Mouse (Mus musculus) hindbrain, postnatal 0 days (tissue): ENCODE data around the gene Nln. TPM values are rescaled to one million over a fixed set of nuclear protein-coding genes. Genes with fewer than 3 reads are reported as not detected.
A peak's percentile ranks its signal among the peaks of the same experiment; 100 is the strongest.

Source experiments
- ATAC-seq: fragments of 200-750 bp; cut with Nextera tagmentation; 2 replicates; pipeline ENCODE4 v1.8.0; 2017; ENCODE audit warnings: mild to moderate bottlenecking, moderate TSS enrichment, moderate library complexity
- DNase-seq: peaks from one replicate; pipeline ENCODE4 v3.0.0-alpha.2; 2015; ENCODE audit warnings: low spot score
- H3K27ac ChIP-seq: fragments of 300-500 bp; sonication (generic); 2 replicates; pipeline ENCODE4 v1.5.1; 2014; ENCODE audit warnings: mild to moderate bottlenecking
- H3K27me3 ChIP-seq: fragments of 300-500 bp; sonication (generic); 2 replicates; pipeline ENCODE4 v1.6.1; 2014; ENCODE audit warnings: low read length, mixed read lengths; ENCODE audit not compliant: insufficient read depth
- H3K36me3 ChIP-seq: fragments of 300-500 bp; sonication (generic); 2 replicates; pipeline ENCODE4 v1.6.1; 2014; ENCODE audit warnings: low read length, mixed read lengths; ENCODE audit not compliant: insufficient read depth
- H3K4me1 ChIP-seq: fragments of 300-500 bp; sonication (generic); 2 replicates; pipeline ENCODE4 v1.6.1; 2014; ENCODE audit warnings: antibody characterized with exemption, low read length, mixed read lengths; ENCODE audit not compliant: insufficient read depth
- H3K4me2 ChIP-seq: fragments of 300-500 bp; sonication (generic); 2 replicates; pipeline ENCODE4 v1.6.1; 2014; ENCODE audit warnings: low read depth, mild to moderate bottlenecking, low read length, moderate library complexity, mixed read lengths
- H3K4me3 ChIP-seq: fragments of 300-500 bp; sonication (generic); 2 replicates; pipeline ENCODE4 v1.5.1; 2014; ENCODE audit warnings: low read length
- H3K9ac ChIP-seq: fragments of 300-500 bp; sonication (generic); replicated peaks from 2 replicates; pipeline ENCODE4 v1.6.1; 2014; ENCODE audit warnings: mild to moderate bottlenecking, low read length, moderate library complexity, mixed read lengths
- H3K9me3 ChIP-seq: fragments of 300-500 bp; sonication (generic); 2 replicates; pipeline ENCODE4 v1.6.1; 2016; ENCODE audit warnings: low read length, mixed read lengths
- CTCF ChIP-seq: IDR thresholded peaks from 2 replicates; pipeline ENCODE4 v1.5.1; 2016; ENCODE audit warnings: antibody characterized with exemption, control low read depth, low read depth
- WGBS: fragments of 180-500 bp; shearing (Covaris S2); extraction: QIAGEN DNeasy Blood & Tissue Kit; methylation state at CpG from one replicate; pipeline ENCODE4 v1.1.7; 2014; 5-methylcytosine and 5-hydroxymethylcytosine counted together
- polyA plus RNA-seq: library from polyadenylated mRNA; unstranded; fragments of >200 nt; fragmentation: Nextera tagmentation; extraction: Ambion mirVana; gene quantifications from 2 replicates; pipeline ENCODE4 v1.2.1, GENCODE M21; 2015
- total RNA-seq: library from RNA; depleted of rRNA; stranded (reverse); fragments of >200 nt; gene quantifications from 2 replicates; pipeline ENCODE4 v1.2.3, GENCODE M21; 2014

The Nln gene
- total and polyA plus RNA-seq, 2 experiments from 2014 or later: 53.7 to 67.3 TPM

DNA sequence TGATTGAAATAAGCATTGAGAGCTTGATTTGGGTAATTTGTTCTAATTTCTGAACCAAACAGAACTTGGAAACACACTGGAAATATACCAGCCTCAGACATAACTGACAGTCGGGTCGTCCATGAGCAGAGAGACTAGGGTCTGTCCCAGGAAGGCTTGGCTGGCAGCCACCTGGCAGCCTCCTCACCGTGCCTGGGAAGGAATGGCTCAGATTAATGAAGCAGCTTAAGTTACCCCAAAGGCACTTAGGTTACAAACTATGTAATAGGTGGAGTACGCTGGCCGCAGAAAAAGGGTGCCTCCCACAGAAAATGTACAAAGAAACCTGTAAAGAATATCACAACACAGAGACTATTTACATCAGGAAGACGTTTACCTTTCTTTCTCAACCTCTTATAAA lies 74.6 kb downstream of the Nln start:
- H3K27ac ChIP-seq: no peak overlapping the region
- 33% methylated on average over 6 of the region's 6 CpGs for WGBS
- H3K27me3 ChIP-seq: no peaks in the 10 kb centered on the region
- DNase-seq (peak; percentile 65), ATAC-seq (no peak)
- H3K4me1 ChIP-seq: peaks cover 6% of the 10 kb centered on the region; the same call in 1 of the 2 replicates
- H3K4me2 ChIP-seq: no peak overlapping the region
- H3K9me3 ChIP-seq: no peaks in the 10 kb centered on the region
- no peak overlapping the region for H3K4me3 ChIP-seq
- TF ChIP-seq CTCF: no peak
- H3K36me3 ChIP-seq: no peaks in the 10 kb centered on the region
- no peak overlapping the region for H3K9ac ChIP-seq

DNA sequence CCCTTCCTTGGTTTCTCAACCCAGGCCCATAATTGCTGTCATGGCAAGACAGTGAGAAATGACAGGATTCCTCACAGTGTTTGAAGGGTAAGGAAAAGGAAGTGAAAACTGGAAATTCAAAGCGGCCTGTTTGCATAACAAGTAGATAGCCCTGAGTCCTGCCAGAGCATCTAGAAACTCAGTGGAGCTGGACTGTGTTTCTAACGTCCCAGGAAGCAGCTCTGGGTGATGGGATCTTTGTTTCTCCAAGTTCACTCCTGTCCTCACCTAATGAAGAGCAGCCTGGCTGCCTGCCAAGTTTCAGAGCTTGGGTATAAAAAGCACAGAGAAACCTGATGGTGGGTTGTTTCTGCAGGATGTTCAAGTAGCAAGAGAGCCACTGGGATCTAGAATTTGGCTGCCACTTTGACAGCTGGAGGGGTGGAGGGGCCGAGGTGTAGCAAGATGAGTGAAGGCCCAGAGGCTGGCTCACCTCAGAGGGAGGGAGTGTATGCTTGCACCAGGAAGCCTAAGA lies 76.7 kb downstream of the Nln start:
- H3K27ac ChIP-seq: no peak overlapping the region
- ATAC-seq: no peak
- no peak for TF ChIP-seq CTCF
- peak; percentile 56 for DNase-seq
- H3K9ac ChIP-seq: no peak overlapping the region
- H3K4me1 ChIP-seq: peaks cover 6% of the 10 kb centered on the region; the same call in 1 of the 2 replicates
- no peak overlapping the region for H3K4me3 ChIP-seq
- H3K36me3 ChIP-seq: no peaks in the 10 kb centered on the region
- no peaks in the 10 kb centered on the region for H3K27me3 ChIP-seq
- no peak overlapping the region for H3K4me2 ChIP-seq
- H3K9me3 ChIP-seq: no peaks in the 10 kb centered on the region
- WGBS: 43% methylated on average over 3 of the region's 3 CpGs

DNA sequence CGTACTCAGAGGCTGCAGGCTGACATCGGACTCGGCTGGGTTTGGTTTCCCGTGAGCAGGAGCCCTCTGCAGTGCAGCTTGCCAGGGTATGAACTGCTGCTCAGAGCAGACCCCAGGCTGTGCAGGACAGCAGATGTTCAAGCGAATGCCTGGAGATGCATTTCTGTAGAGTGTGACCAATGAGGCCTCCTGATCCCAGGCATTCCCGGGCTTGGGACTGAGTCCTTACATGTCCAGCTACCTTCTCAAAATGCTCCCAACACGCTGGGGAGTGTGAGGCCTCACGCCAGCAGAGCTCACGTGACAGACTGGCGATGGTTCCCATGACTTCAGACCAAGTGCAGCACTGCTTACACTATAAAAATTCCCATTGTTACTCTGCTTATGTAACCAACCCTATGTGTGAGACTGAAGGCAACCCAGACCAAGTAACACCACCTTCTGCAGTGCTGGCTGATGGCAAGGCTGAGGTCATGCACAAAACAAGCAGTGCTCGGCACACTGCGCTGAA lies 77.5 kb downstream of the Nln start:
- H3K9ac ChIP-seq: no peak overlapping the region
- H3K27me3 ChIP-seq: no peaks in the 10 kb centered on the region
- H3K4me2 ChIP-seq: no peak overlapping the region
- peaks cover 6% of the 10 kb centered on the region; the same call in 1 of the 2 replicates for H3K4me1 ChIP-seq
- WGBS: 37% methylated on average over 12 of the region's 12 CpGs
- no peak overlapping the region for H3K27ac ChIP-seq
- H3K4me3 ChIP-seq: no peak overlapping the region
- DNase-seq (peak; percentile 48), ATAC-seq (peak; percentile 63)
- H3K36me3 ChIP-seq: no peaks in the 10 kb centered on the region
- TF ChIP-seq CTCF: no peak
- H3K9me3 ChIP-seq: no peaks in the 10 kb centered on the region

DNA sequence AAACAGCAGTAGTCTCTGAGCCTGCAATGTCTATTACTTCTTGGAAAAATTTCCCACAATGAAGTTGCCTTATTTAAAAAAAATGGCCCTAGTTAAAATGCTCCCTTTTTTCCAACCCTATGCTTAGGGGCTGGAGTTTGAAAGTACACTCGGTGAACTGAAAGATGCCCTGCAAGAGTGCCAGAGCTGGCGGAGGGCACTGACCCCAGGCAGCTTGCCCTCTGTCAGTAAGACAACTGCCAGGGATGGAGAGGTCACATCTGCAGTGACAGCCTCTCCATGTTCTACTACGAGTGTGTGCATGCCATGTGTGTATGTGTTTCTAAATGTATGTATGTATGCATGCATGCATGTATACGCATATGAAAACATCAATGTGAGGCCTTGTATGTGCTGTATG lies 78.5 kb downstream of the Nln start:
- Histone ChIP-seq H3K4me3 (no peak overlapping the region), H3K9ac (no peak overlapping the region), H3K4me1 (peaks cover 5% of the 10 kb centered on the region; the same call in 1 of the 2 replicates), H3K27ac (no peak overlapping the region), H3K36me3 (no peaks in the 10 kb centered on the region), H3K4me2 (no peak overlapping the region), H3K9me3 (no peaks in the 10 kb centered on the region), H3K27me3 (no peaks in the 10 kb centered on the region)
- TF ChIP-seq CTCF: no peak
- DNase-seq (no peak), ATAC-seq (no peak)
- WGBS: 74% methylated on average over 4 of the region's 4 CpGs

DNA sequence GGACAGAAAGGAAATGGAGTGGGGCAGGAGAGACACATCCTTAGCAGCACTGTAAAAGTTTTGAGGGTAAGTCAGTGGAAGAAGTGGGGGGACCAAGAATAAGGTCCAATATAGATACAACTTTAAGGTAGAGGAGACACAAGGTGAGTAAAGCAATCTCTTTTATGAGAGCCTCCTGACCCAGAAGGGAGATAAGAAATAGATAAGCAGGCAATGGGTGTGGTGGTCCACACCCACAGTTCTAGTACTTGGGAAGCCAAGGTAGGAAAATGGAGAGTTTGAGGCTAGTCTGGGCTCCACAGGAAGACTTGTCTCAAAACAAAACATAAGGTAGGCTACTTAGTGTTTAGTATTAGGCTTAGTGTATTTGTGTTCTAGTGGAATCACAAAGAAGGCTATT lies 79.9 kb downstream of the Nln start:
- H3K9ac ChIP-seq: no peak overlapping the region
- no peak overlapping the region for H3K27ac ChIP-seq
- no peaks in the 10 kb centered on the region for H3K36me3 ChIP-seq
- H3K4me1 ChIP-seq: no peaks in the 10 kb centered on the region
- no peaks in the 10 kb centered on the region for H3K9me3 ChIP-seq
- H3K4me2 ChIP-seq: no peak overlapping the region
- H3K4me3 ChIP-seq: no peak overlapping the region
- DNase-seq (no peak), ATAC-seq (no peak)
- no peaks in the 10 kb centered on the region for H3K27me3 ChIP-seq
- no peak for TF ChIP-seq CTCF

DNA sequence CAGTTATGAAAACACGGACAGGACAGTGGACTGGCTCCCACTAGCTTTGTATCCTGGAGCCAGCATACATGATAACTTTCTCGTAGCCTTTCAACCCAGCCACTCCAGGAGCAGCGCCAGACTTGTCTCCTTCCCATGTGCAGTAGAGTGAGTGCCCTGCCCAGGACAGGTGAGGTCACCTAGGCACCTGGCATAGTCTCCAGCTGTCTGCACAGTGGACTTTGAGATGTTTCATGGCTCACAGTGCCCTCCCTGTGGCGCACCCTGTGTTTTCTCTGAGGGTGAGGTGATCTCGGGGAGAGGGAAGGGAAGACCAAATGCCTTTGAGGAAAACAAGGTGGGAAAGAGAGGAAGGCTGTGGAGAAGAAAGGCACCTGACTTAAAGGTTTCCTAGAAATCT lies 80.3 kb downstream of the Nln start:
- Histone ChIP-seq H3K9ac (no peak overlapping the region), H3K36me3 (no peaks in the 10 kb centered on the region), H3K27ac (no peak overlapping the region), H3K4me1 (no peaks in the 10 kb centered on the region), H3K4me2 (no peak overlapping the region), H3K4me3 (no peak overlapping the region), H3K27me3 (no peaks in the 10 kb centered on the region), H3K9me3 (no peaks in the 10 kb centered on the region)
- ATAC-seq: no peak
- DNase-seq: no peak
- 92% methylated on average over 5 of the region's 5 CpGs for WGBS
- TF ChIP-seq CTCF: no peak

DNA sequence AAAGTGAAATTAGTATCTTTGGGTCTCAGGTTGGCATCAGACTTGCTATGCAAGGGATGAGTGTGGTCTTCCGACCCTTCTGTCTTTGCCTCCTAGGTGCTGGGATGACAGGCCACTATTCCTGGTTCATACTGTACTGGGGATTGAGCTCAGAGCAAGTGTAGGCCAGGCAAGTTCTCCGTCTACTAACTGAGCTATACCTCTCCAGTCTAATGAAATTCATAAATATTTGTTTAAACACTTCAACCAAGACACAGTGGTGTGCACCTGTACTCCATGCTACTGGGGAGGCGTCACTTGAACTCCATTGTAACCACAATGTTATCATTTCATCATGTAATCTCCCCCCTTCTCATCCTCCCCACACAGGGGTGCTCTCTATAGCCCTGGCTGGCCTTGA lies 82.9 kb downstream of the Nln start:
- Histone ChIP-seq H3K4me2 (no peak overlapping the region), H3K27me3 (no peaks in the 10 kb centered on the region), H3K4me3 (no peak overlapping the region), H3K9ac (no peak overlapping the region), H3K36me3 (0 out of 2 replicates have a peak, but pooled peaks cover under 1% of the 10 kb centered on the region), H3K27ac (no peak overlapping the region), H3K4me1 (no peaks in the 10 kb centered on the region), H3K9me3 (no peaks in the 10 kb centered on the region)
- ATAC-seq: no peak
- no peak for TF ChIP-seq CTCF
- DNase-seq: no peak
- WGBS: 93% methylated on average over 3 of the region's 3 CpGs
